Mouse (Mus musculus): ENCODE measurements around the gene Gm10392.

The Gm10392 gene

GRCm38 (mm10) chr11:77508068-77509021 lies 10.7 kb downstream of the Gm10392 start:
- peak in 1 of 2 experiments; percentile 87 for DNase-seq (ENCODE audit: low spot score in 2 of 2)

- no peak for DNase-seq (ENCODE audit: low spot score in 2 of 2)
Observed at GRCm38 (mm10) chr11:77507426-77507825, 11.6 kb downstream of the Gm10392 start.

GRCm38 (mm10) chr11:77506941-77507340 lies 12.1 kb downstream of the Gm10392 start:
- no peak for DNase-seq (ENCODE audit: low spot score in 2 of 2)

- no peak for DNase-seq (ENCODE audit: low spot score in 2 of 2)
Observed at GRCm38 (mm10) chr11:77506273-77506672, 12.7 kb downstream of the Gm10392 start.

- no peak for DNase-seq (ENCODE audit: low spot score in 2 of 2)
Observed at GRCm38 (mm10) chr11:77505291-77505980, 13.6 kb downstream of the Gm10392 start.

GRCm38 (mm10) chr11:77504377-77504776 lies 14.6 kb downstream of the Gm10392 start:
- DNase-seq (ENCODE audit: low spot score in 2 of 2): no peak

- DNase-seq (ENCODE audit: low spot score in 2 of 2): no peak
Observed at GRCm38 (mm10) chr11:77503511-77503910, 15.5 kb downstream of the Gm10392 start.

- no peak for DNase-seq (ENCODE audit: low spot score in 2 of 2)
Observed at GRCm38 (mm10) chr11:77502481-77502880, 16.5 kb downstream of the Gm10392 start.

- no peak for DNase-seq (ENCODE audit: low spot score in 2 of 2)
Observed at GRCm38 (mm10) chr11:77501971-77502370, 17.0 kb downstream of the Gm10392 start.

- DNase-seq (ENCODE audit: low spot score in 2 of 2): peak in 1 of 2 experiments; percentile 85
Observed at GRCm38 (mm10) chr11:77501392-77501791, 17.6 kb downstream of the Gm10392 start.

- peak in 1 of 2 experiments; percentile 72 for DNase-seq (ENCODE audit: low spot score in 2 of 2)
Observed at GRCm38 (mm10) chr11:77500361-77501325, 18.4 kb downstream of the Gm10392 start.

- no peak for DNase-seq (ENCODE audit: low spot score in 2 of 2)
Observed at GRCm38 (mm10) chr11:77499354-77499753, 19.6 kb downstream of the Gm10392 start.

- no peak for DNase-seq (ENCODE audit: low spot score in 2 of 2)
Observed at GRCm38 (mm10) chr11:77498261-77499139, 20.5 kb downstream of the Gm10392 start.

GRCm38 (mm10) chr11:77497851-77498250 lies 21.1 kb downstream of the Gm10392 start:
- no peak for DNase-seq (ENCODE audit: low spot score in 2 of 2)

GRCm38 (mm10) chr11:77497341-77497756 lies 21.6 kb downstream of the Gm10392 start:
- DNase-seq (ENCODE audit: low spot score in 2 of 2): no peak

- DNase-seq (ENCODE audit: low spot score in 2 of 2): no peak
Observed at GRCm38 (mm10) chr11:77495507-77495906, 23.5 kb downstream of the Gm10392 start.

- no peak for DNase-seq (ENCODE audit: low spot score in 2 of 2)
Observed at GRCm38 (mm10) chr11:77494782-77495181, 24.2 kb downstream of the Gm10392 start.

- no peak for DNase-seq (ENCODE audit: low spot score in 2 of 2)
Observed at GRCm38 (mm10) chr11:77494344-77494676, 24.7 kb downstream of the Gm10392 start.

GRCm38 (mm10) chr11:77493512-77494343 lies 25.3 kb downstream of the Gm10392 start, which contains the start of gene Git1:
Gene Git1, plus strand, starts transcription at chr11:77493562.
- DNase-seq (ENCODE audit: low spot score in 2 of 2): peak in 1 of 2 experiments; percentile 69

All from left cerebral cortex, adult 9 months (tissue).